In genomic region chr14:12777990-12778389, GRCm38 (mm10) we compare ENCODE assay signal across 19 mouse cellular contexts. TPM values are rescaled to one million over a fixed set of nuclear protein-coding genes. Genes with fewer than 3 reads are reported as not detected.
DNase-seq lines count a peak whose midpoint lies in the region; ATAC-seq lines count a peak whose summit lies in the region.
"Had no signal": no experiment of that assay in that cellular context is flagged by ENCODE, and none has a peak within 500 bp of the region (broad histone marks: within the 10 kb centered on the region; RNA-seq: fewer than 3 reads in every experiment).

No protein-coding gene starts in this region.

- 0 out of 2 replicates have a peak overlapping the region, but pooled peaks have one; percentile 16 for H3K9ac ChIP-seq in midbrain, embryonic 13.5 days (replicated peaks)
- H3K9ac ChIP-seq in midbrain, embryonic 15.5 days, result no peak overlapping the region
- H3K9ac ChIP-seq in kidney, embryonic 16.5 days (replicated peaks; ENCODE audit: low read length), result no peak overlapping the region
- H3K9ac ChIP-seq in hindbrain, embryonic 12.5 days, result no peak overlapping the region
- H3K9ac ChIP-seq: embryonic facial prominence, embryonic 13.5 days; limb, embryonic 12.5 days; liver, embryonic 14.5 days had no signal

- no peak for ATAC-seq in midbrain, embryonic 13.5 days
- ATAC-seq in midbrain, embryonic 15.5 days (replicated peaks), result no peak
- ATAC-seq in kidney, embryonic 16.5 days (ENCODE audit: low FRiP score, low TSS enrichment), result no peak
- no peak for ATAC-seq in hindbrain, embryonic 12.5 days (ENCODE audit: low FRiP score)
- ATAC-seq: hindbrain, postnatal 0 days had no signal

- no peak overlapping the region for H3K27ac ChIP-seq in midbrain, embryonic 13.5 days
- no peak overlapping the region for H3K27ac ChIP-seq in midbrain, embryonic 15.5 days
- H3K27ac ChIP-seq in kidney, embryonic 16.5 days (ENCODE audit: low read length), result no peak overlapping the region
- no peak overlapping the region for H3K27ac ChIP-seq in hindbrain, embryonic 12.5 days
- H3K27ac ChIP-seq: embryonic facial prominence, embryonic 13.5 days; heart, embryonic 10.5 days; hindbrain, postnatal 0 days; limb, embryonic 12.5 days; liver, embryonic 14.5 days had no signal

- intact Hi-C loops in left cerebral cortex, postnatal 36 days (cut with DNase I), result loop anchor here (2.0 kb wide), 1 partner anchor 45 kb away; the partner anchor contains the start of gene Cadps

- DNase-seq in layer of hippocampus, adult 8-10 months (ENCODE audit: low spot score in 2 of 2), result peak; percentile 16 to 26
- DNase-seq in left cerebral cortex, postnatal 36 days (ENCODE audit: low spot score in 2 of 2), result peak; percentile 52 to 62
- DNase-seq in adrenal gland, postnatal 25 days, result no peak
- DNase-seq: adrenal gland, postnatal 36 days; cerebellum, adult 9-10 months; heart, postnatal 10 days; kidney, adult 18-20 months; kidney, postnatal 36 days had no signal

- WGBS in midbrain, embryonic 13.5 days, result 86% methylated on average over 4 of the region's 4 CpGs
- 79% methylated on average over 4 of the region's 4 CpGs for WGBS in midbrain, embryonic 15.5 days
- 64% methylated on average over 4 of the region's 4 CpGs for WGBS in kidney, embryonic 16.5 days
- 81% methylated on average over 4 of the region's 4 CpGs for WGBS in hindbrain, embryonic 12.5 days

- H3K27me3 ChIP-seq in midbrain, embryonic 13.5 days, result no peaks in the 10 kb centered on the region
- no peaks in the 10 kb centered on the region for H3K27me3 ChIP-seq in midbrain, embryonic 15.5 days (replicated peaks)
- no peaks in the 10 kb centered on the region for H3K27me3 ChIP-seq in kidney, embryonic 16.5 days (ENCODE audit: insufficient read depth, low read length)
- H3K27me3 ChIP-seq in hindbrain, embryonic 12.5 days, result no peaks in the 10 kb centered on the region
- H3K27me3 ChIP-seq: embryonic facial prominence, embryonic 13.5 days; limb, embryonic 12.5 days had no signal

- H3K4me2 ChIP-seq in midbrain, embryonic 13.5 days (replicated peaks), result no peak overlapping the region
- no peak overlapping the region for H3K4me2 ChIP-seq in midbrain, embryonic 15.5 days
- H3K4me2 ChIP-seq in kidney, embryonic 16.5 days (replicated peaks; ENCODE audit: low read depth, low read length), result no peak overlapping the region
- H3K4me2 ChIP-seq in hindbrain, embryonic 12.5 days (replicated peaks), result no peak overlapping the region
- H3K4me2 ChIP-seq: embryonic facial prominence, embryonic 13.5 days; limb, embryonic 12.5 days had no signal

- H3K36me3 ChIP-seq in midbrain, embryonic 13.5 days, result no peaks in the 10 kb centered on the region
- no peaks in the 10 kb centered on the region for H3K36me3 ChIP-seq in midbrain, embryonic 15.5 days (replicated peaks)
- H3K36me3 ChIP-seq in kidney, embryonic 16.5 days (ENCODE audit: insufficient read depth, low read length), result no peaks in the 10 kb centered on the region
- H3K36me3 ChIP-seq in hindbrain, embryonic 12.5 days, result no peaks in the 10 kb centered on the region
- H3K36me3 ChIP-seq: embryonic facial prominence, embryonic 13.5 days; heart, embryonic 10.5 days; limb, embryonic 12.5 days had no signal

- no peak overlapping the region for H3K4me3 ChIP-seq in midbrain, embryonic 13.5 days (replicated peaks)
- H3K4me3 ChIP-seq in midbrain, embryonic 15.5 days, result no peak overlapping the region
- H3K4me3 ChIP-seq in kidney, embryonic 16.5 days (ENCODE audit: low read length), result no peak overlapping the region
- H3K4me3 ChIP-seq in hindbrain, embryonic 12.5 days, result no peak overlapping the region
- H3K4me3 ChIP-seq: embryonic facial prominence, embryonic 13.5 days; heart, embryonic 10.5 days; limb, embryonic 12.5 days had no signal

- peaks cover 12% of the 10 kb centered on the region; the same call in 1 of the 2 replicates for H3K4me1 ChIP-seq in midbrain, embryonic 13.5 days (replicated peaks)
- no peaks in the 10 kb centered on the region for H3K4me1 ChIP-seq in midbrain, embryonic 15.5 days
- no peaks in the 10 kb centered on the region for H3K4me1 ChIP-seq in kidney, embryonic 16.5 days (ENCODE audit: insufficient read depth, low read length)
- H3K4me1 ChIP-seq in hindbrain, embryonic 12.5 days, result no peaks in the 10 kb centered on the region
- H3K4me1 ChIP-seq: embryonic facial prominence, embryonic 13.5 days; heart, embryonic 10.5 days; limb, embryonic 12.5 days had no signal

- no peaks in the 10 kb centered on the region for H3K9me3 ChIP-seq in midbrain, embryonic 13.5 days
- no peaks in the 10 kb centered on the region for H3K9me3 ChIP-seq in midbrain, embryonic 15.5 days
- no peaks in the 10 kb centered on the region for H3K9me3 ChIP-seq in kidney, embryonic 16.5 days (ENCODE audit: low read length)
- no peaks in the 10 kb centered on the region for H3K9me3 ChIP-seq in hindbrain, embryonic 12.5 days (replicated peaks)
- H3K9me3 ChIP-seq: embryonic facial prominence, embryonic 13.5 days; heart, embryonic 10.5 days; limb, embryonic 12.5 days had no signal

RNA-seq across cellular contexts. Expression of gene Cadps, which starts 44.9 kb away (rescaled TPM):
- 24.2 and 28.5 TPM in 2 replicates for polyA plus RNA-seq in midbrain, embryonic 13.5 days (2015; fragmentation: Nextera tagmentation; extraction: Ambion mirVana)
- polyA plus RNA-seq in midbrain, embryonic 15.5 days (2015; fragmentation: Nextera tagmentation; extraction: Ambion mirVana), result 40.2 and 43.8 TPM in 2 replicates
- total RNA-seq in layer of hippocampus, adult 8-10 months (2022), result 100 to 1,000 TPM; 212 to 247 (median 230) TPM
- 100 to 1,000 TPM; 224 to 253 TPM for total RNA-seq in left cerebral cortex, postnatal 36 days (2021)
- 9.7 and 12.7 TPM in 2 replicates for total RNA-seq in adrenal gland, postnatal 25 days (2021)
- polyA plus RNA-seq in kidney, embryonic 16.5 days (2015; fragmentation: Nextera tagmentation; extraction: Ambion mirVana), result 0.57 and 0.70 TPM in 2 replicates
- 21.0 and 21.8 TPM in 2 replicates for polyA plus RNA-seq in hindbrain, embryonic 12.5 days (2016; fragmentation: Nextera tagmentation; extraction: Ambion mirVana)
- total RNA-seq: megakaryocyte progenitor cell, adult 5-6 weeks had no signal
- polyA plus RNA-seq: C2C12 had no signal

Comparison
In these comparisons a context has a peak if more than half of its experiments do, and no peak if none do; other contexts are left out.
1. RNA of gene Cadps, which starts 44.9 kb away (polyA plus RNA-seq): 40.2 to 43.8 TPM in midbrain, embryonic 15.5 days, 24.2 to 28.5 TPM in midbrain, embryonic 13.5 days and 21.0 to 21.8 TPM in hindbrain, embryonic 12.5 days; 0.57 to 0.70 TPM in kidney, embryonic 16.5 days; every median in the first group is over 10 times any median in the second.